Mouse (Mus musculus): ENCODE measurements around the gene Gcc1. TPM values are rescaled to one million over a fixed set of nuclear protein-coding genes. Genes with fewer than 3 reads are reported as not detected.

Gene Gcc1
- total and polyA plus RNA-seq, 3 experiments, result 9.0 to 9.2 TPM; not detected in 1

- peaks cover 8 to 11% of the 10 kb centered on the region in 2 experiments for H3K27me3 ChIP-seq (ENCODE audit: control insufficient read depth in 1 of 2, insufficient read depth in 2 of 2, low read length in 2 of 2)
- H3K27ac ChIP-seq (ENCODE audit: control insufficient read depth, low read depth, low read length), result no peak within 1 kb of the TSS
- no peak within 1 kb of the TSS for H3K9ac ChIP-seq (ENCODE audit: control insufficient read depth, low read depth, low read length, poor library complexity, severe bottlenecking)
- H3K79me2 ChIP-seq (ENCODE audit: control insufficient read depth, insufficient read depth, low read length, poor library complexity), result no peaks in the 10 kb centered on the region
- no peaks in the 10 kb centered on the region for H3K9me3 ChIP-seq (replicated peaks; ENCODE audit: insufficient read depth, low read length)
- DNase-seq (ENCODE audit: low read depth, low spot score), result no peak
- no peaks in the 10 kb centered on the region for H3K4me1 ChIP-seq (ENCODE audit: control insufficient read depth in 1 of 2, insufficient read depth in 2 of 2, low read length in 2 of 2)
- H3K36me3 ChIP-seq (ENCODE audit: control insufficient read depth in 1 of 2, insufficient read depth in 2 of 2, low read length in 2 of 2), result no peaks in the 10 kb centered on the region
- TF ChIP-seq HCFC1 (IDR thresholded peaks at IDR 0.05; ENCODE audit: low read depth, low read length) (no peak), ZNF384 (IDR thresholded peaks at IDR 0.05; ENCODE audit: low read depth, low read length) (no peak), NRF1 (IDR thresholded peaks at IDR 0.05; ENCODE audit: insufficient read depth, low read depth, low read length, poor library complexity, severe bottlenecking) (no peak), ZMIZ1 (IDR thresholded peaks at IDR 0.05; ENCODE audit: low read depth, low read length) (no peak), MYC (IDR thresholded peaks at IDR 0.05; ENCODE audit: low read depth, low read length) (no peak), MAFK (IDR thresholded peaks at IDR 0.05; ENCODE audit: borderline replicate concordance, low read depth, low read length) (no peak), NELFE (IDR thresholded peaks at IDR 0.05; ENCODE audit: low read depth, low read length) (no peak), TAL1 (IDR thresholded peaks at IDR 0.05; ENCODE audit: low read length) (no peak), ETS1 (IDR thresholded peaks at IDR 0.05; ENCODE audit: low read depth, low read length) (no peak), ELF1 (IDR thresholded peaks at IDR 0.05; ENCODE audit: low read depth, low read length) (no peak), GATA1 (IDR thresholded peaks at IDR 0.05; ENCODE audit: low read depth, low read length) (no peak), TBP (IDR thresholded peaks at IDR 0.05; ENCODE audit: low read depth, low read length) (no peak), GABPA (IDR thresholded peaks at IDR 0.05; ENCODE audit: low read depth, low read length) (no peak), CHD1 (IDR thresholded peaks at IDR 0.05; ENCODE audit: low read depth, low read length) (no peak)
- no peak within 1 kb of the TSS for H3K4me3 ChIP-seq (ENCODE audit: control insufficient read depth in 1 of 2, insufficient read depth in 1 of 2, low read depth in 2 of 2, low read length in 2 of 2)
Measured at GRCm38 (mm10) chr6:28449253-28449652, 21.1 kb upstream of the Gcc1 start, which contains the start of gene Pax4. Pax4 (minus strand) TSS chr6:28449353.

GRCm38 (mm10) chr6:28447937-28448336 lies 19.7 kb upstream of the Gcc1 start:
- H3K27ac ChIP-seq (ENCODE audit: control insufficient read depth, low read depth, low read length), result no peak overlapping the region
- H3K9me3 ChIP-seq (replicated peaks; ENCODE audit: insufficient read depth, low read length), result no peaks in the 10 kb centered on the region
- H3K4me3 ChIP-seq (ENCODE audit: control insufficient read depth in 1 of 2, insufficient read depth in 1 of 2, low read depth in 2 of 2, low read length in 2 of 2), result no peak overlapping the region
- DNase-seq (ENCODE audit: low read depth, low spot score), result no peak
- H3K79me2 ChIP-seq (ENCODE audit: control insufficient read depth, insufficient read depth, low read length, poor library complexity), result no peaks in the 10 kb centered on the region
- H3K9ac ChIP-seq (ENCODE audit: control insufficient read depth, low read depth, low read length, poor library complexity, severe bottlenecking), result no peak overlapping the region
- H3K4me1 ChIP-seq (ENCODE audit: control insufficient read depth in 1 of 2, insufficient read depth in 2 of 2, low read length in 2 of 2), result no peaks in the 10 kb centered on the region
- peaks cover 9 to 10% of the 10 kb centered on the region in 2 experiments for H3K27me3 ChIP-seq (ENCODE audit: control insufficient read depth in 1 of 2, insufficient read depth in 2 of 2, low read length in 2 of 2)
- TF ChIP-seq MYC (IDR thresholded peaks at IDR 0.05; ENCODE audit: low read depth, low read length) (no peak), MAZ (IDR thresholded peaks at IDR 0.05; ENCODE audit: low read depth, low read length) (no peak), SMC3 (IDR thresholded peaks at IDR 0.05; ENCODE audit: low read depth, low read length) (no peak), HCFC1 (IDR thresholded peaks at IDR 0.05; ENCODE audit: low read depth, low read length) (no peak), POLR2AphosphoS2 (IDR thresholded peaks at IDR 0.05; ENCODE audit: low read length) (no peak), MAFK (IDR thresholded peaks at IDR 0.05; ENCODE audit: borderline replicate concordance, low read depth, low read length) (no peak), USF2 (IDR thresholded peaks at IDR 0.05; ENCODE audit: borderline replicate concordance in 1 of 2, insufficient read depth in 1 of 2, low read depth in 1 of 2, low read length in 2 of 2) (no peak), ZKSCAN1 (IDR thresholded peaks at IDR 0.05; ENCODE audit: low read depth, low read length) (no peak), JUND (IDR thresholded peaks at IDR 0.05; ENCODE audit: low read depth, low read length) (no peak), MXI1 (IDR thresholded peaks at IDR 0.05; ENCODE audit: low read depth, low read length) (no peak), ETS1 (IDR thresholded peaks at IDR 0.05; ENCODE audit: low read depth, low read length) (no peak)
- H3K36me3 ChIP-seq (ENCODE audit: control insufficient read depth in 1 of 2, insufficient read depth in 2 of 2, low read length in 2 of 2), result no peaks in the 10 kb centered on the region

All from MEL (cell line).